Mouse (Mus musculus): ENCODE measurements at regions not wholly inside any gene's neighbourhood (a gene's known extent, or its start where the extent isn't known, plus 50 kb on each side); places are given as distances from the start of the nearest gene placed in this dataset.

- DNase-seq (ENCODE audit: low spot score in 2 of 2): no peak
Observed at GRCm38 (mm10) chr1:195312426-195312825, 135.9 kb upstream of the Cr2 start.

DNA sequence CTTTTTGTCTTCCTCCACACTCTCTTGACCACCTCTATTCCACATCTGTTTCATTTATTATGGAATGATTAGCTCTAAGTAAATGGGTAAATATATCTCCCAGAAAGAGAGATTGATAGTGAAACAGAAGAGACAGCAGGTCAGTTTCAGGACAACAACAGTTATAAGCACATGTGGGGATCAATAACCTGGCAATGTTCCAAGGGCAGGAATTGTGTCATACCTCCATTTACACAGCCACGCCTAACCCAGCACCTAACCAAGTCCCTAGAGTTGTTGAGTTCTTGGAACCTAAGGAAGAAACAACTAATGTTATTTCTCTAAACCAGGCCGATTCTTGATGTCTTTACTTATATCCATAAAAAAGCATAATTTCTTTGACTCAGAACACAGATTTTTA, 108.6 kb upstream of the Cr2 start:
- DNase-seq (ENCODE audit: low spot score in 2 of 2): no peak

DNA sequence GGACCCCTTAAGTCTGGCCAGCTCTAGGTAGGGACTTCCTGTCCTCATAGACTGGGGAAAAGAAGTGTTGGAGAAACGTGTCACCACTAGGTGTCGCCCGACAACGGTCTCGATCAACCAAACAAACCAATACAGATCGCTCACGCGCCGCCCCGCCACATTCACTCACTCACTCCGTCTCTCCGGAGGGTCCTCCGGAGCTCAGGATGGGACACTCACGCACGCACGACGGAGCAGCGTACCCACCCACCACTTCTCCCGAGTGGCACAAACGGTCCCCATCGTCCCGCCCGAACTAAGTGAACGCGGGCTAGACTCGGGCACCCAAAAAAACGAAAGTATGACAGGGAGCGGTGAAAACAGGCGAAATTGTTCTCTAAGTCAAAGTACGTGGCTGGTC, 65.0 kb upstream of the Cr2 start:
- peak; percentile 94 to 100 for DNase-seq (ENCODE audit: low spot score in 2 of 2)

GRCm38 (mm10) chr1:195232658-195233057, 56.1 kb upstream of the Cr2 start:
- no peak for DNase-seq (ENCODE audit: low spot score in 2 of 2)

GRCm38 (mm10) chr1:195227007-195227406, 50.5 kb upstream of the Cr2 start:
- DNase-seq (ENCODE audit: low spot score in 2 of 2): no peak

Measured in urinary bladder, postnatal 4 days (tissue).